Mouse (Mus musculus) urinary bladder, postnatal 0 days (tissue): ENCODE data around the gene Taf6. TPM values are rescaled to one million over a fixed set of nuclear protein-coding genes. Genes with fewer than 3 reads are reported as not detected.

ENCODE experiments used
- microRNA counts: library from miRNA; unstranded; fragments of <30 nt; microRNA quantifications from one replicate; lab custom pipeline; 2016
- microRNA-seq: library from miRNA; unstranded; fragments of <30 nt; microRNA quantifications from one replicate; pipeline ENCODE4, GENCODE M21; 2016
- polyA plus RNA-seq: library from polyadenylated mRNA; unstranded; fragments of >200 nt; fragmentation: Nextera tagmentation; extraction: Ambion mirVana; gene quantifications from 2 replicates; pipeline ENCODE4 v1.2.1, GENCODE M21; 2015

The Taf6 gene
- 33.7 and 34.9 TPM in 2 replicates for polyA plus RNA-seq

GRCm38 (mm10) chr5:138186950-138187638, at the start of gene Taf6, which contains the start of gene Cnpy4:
Gene Taf6 (minus strand): TSS chr5:138187451.
Gene Cnpy4 (plus strand): TSS chr5:138187485.

DNA sequence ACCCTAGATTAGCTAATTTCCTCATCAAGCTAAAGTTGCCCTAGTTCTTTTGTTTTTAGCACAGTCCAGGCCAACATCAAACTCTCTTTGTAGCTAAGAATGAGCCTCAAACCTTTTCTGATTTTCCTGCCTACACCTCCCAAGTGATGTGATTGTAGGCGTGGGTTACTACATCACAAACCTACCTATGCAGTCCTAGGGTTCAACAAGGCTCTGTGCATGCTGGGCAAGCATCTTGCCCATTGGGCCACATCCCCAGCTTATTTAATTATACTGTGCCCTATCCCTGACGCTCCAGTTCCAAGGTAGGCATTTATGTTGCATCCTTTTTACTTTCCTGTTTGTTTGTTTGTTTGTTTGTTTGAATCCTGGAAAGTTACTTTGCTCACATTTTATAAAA, 38.4 kb upstream of the Taf6 start, which contains the start of gene Nxpe5:
TSS of gene Nxpe5 (plus strand) at position 199 of the 400 bp plus-strand sequence.

GRCm38 (mm10) chr5:138193771-138194727, 6.8 kb upstream of the Taf6 start, which contains the start of gene Mblac1:
Gene Mblac1 (plus strand): TSS chr5:138194314.

GRCm38 (mm10) chr5:138171695-138172491, 15.4 kb downstream of the Taf6 start, which contains the start of the genes Ap4m1 and Mcm7:
Gene Ap4m1 (plus strand): TSS chr5:138172002.
Gene Mcm7 (minus strand): TSS chr5:138172422.

GRCm38 (mm10) chr5:138160842-138161665, 26.2 kb downstream of the Taf6 start, which contains the start of gene Cops6:
Gene Cops6 (plus strand): TSS chr5:138161071.

DNA sequence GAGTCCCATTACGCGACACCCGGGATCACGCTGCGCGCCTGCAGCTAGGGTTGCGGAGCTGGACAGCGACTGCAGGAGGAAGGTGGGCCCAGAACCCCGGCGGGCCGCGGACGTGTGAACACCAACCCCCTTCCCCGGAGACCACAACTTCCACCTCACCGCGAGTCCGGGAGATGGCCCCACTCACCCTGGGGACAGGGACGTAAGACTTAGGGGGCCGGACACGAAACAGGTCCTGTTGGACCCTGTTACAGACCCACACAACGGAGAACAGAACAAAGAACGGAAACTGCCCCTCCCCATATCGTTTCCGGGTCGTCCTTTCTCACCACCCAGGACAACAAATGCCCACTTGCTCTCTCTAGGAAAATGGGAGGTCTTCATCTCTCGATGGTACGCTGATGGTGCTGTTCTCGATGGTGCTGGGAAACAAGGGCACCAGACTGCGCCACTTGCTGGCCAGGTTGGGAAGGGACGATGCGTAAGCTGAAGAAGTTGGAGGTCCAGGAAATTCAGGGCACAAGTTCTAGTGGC, 31.7 kb downstream of the Taf6 start, which contains the start of gene Zfp113:
TSS of gene Zfp113 (minus strand) at position 302 of the 534 bp plus-strand sequence.

MicroRNAs encoded within 50 kb of the gene (microRNA counts, 519-probe panel; counts per million panel counts)
- 4,090 counts per million, percentile 74 among the panel's probes with 10 or more counts for microRNA mmu-miR-106b (lab: Ali Mortazavi, UCI)
- microRNA mmu-miR-25 (lab: Ali Mortazavi, UCI) = 4,805 counts per million, percentile 89 among the panel's probes with 10 or more counts
- microRNA mmu-miR-93 (lab: Ali Mortazavi, UCI) = 3,760 counts per million, percentile 67 among the panel's probes with 10 or more counts

Small RNA genes within 50 kb of the gene (microRNA-seq; reads per million reads assigned to microRNA genes)
- gene Mir106b (2,978 reads per million, percentile 85 among the genes with 10 or more reads in this experiment), gene Mir25 (387 reads per million, percentile 62 among the genes with 10 or more reads in this experiment), gene Mir93 (2,807 reads per million, percentile 84 among the genes with 10 or more reads in this experiment)

Other genes with a start within 250 kb of the Taf6 start
- gene Gjc3, start 224.4 kb downstream of the Taf6 start, polyA plus RNA-seq = 0.33 and 0.45 TPM in 2 replicates
- 0.28 and 0.48 TPM in 2 replicates for gene Azgp1, start 205.9 kb downstream of the Taf6 start, polyA plus RNA-seq
- not detected in 2 replicates for gene Smok3a, start 166.2 kb downstream of the Taf6 start, polyA plus RNA-seq
- gene Smok3b, start 166.0 kb downstream of the Taf6 start, polyA plus RNA-seq = not detected in 2 replicates
- gene Smok3c, start 134.3 kb downstream of the Taf6 start, polyA plus RNA-seq = not detected in 2 replicates
- 5.8 and 7.2 TPM in 2 replicates for gene Zkscan1, start 102.4 kb downstream of the Taf6 start, polyA plus RNA-seq
- gene Zscan21, start 70.5 kb downstream of the Taf6 start, polyA plus RNA-seq = 23.5 and 26.3 TPM in 2 replicates
- gene Zfp113, start 31.7 kb downstream of the Taf6 start, polyA plus RNA-seq = 6.8 and 7.5 TPM in 2 replicates
- 224 and 240 TPM in 2 replicates for gene Cops6, start 26.4 kb downstream of the Taf6 start, polyA plus RNA-seq
- 9.8 and 10.3 TPM in 2 replicates for gene Ap4m1, start 15.4 kb downstream of the Taf6 start, polyA plus RNA-seq
- 38.7 and 44.9 TPM in 2 replicates for gene Mcm7, start 15.0 kb downstream of the Taf6 start, polyA plus RNA-seq
- gene Cnpy4, start within 50 bp of the Taf6 start, polyA plus RNA-seq = 21.2 and 22.7 TPM in 2 replicates
- 8.4 and 9.6 TPM in 2 replicates for gene Mblac1, start 6.9 kb upstream of the Taf6 start, polyA plus RNA-seq
- gene Nxpe5, start 38.4 kb upstream of the Taf6 start, polyA plus RNA-seq = 0.42 and 0.51 TPM in 2 replicates
- gene Lamtor4, start 68.0 kb upstream of the Taf6 start, polyA plus RNA-seq = 71.9 and 85.1 TPM in 2 replicates
- 2.6 and 2.7 TPM in 2 replicates for gene BC037034, start 76.6 kb upstream of the Taf6 start, polyA plus RNA-seq
- gene Gal3st4, start 85.4 kb upstream of the Taf6 start, polyA plus RNA-seq = 1.9 and 2.0 TPM in 2 replicates
- gene Gm43720, start 92.5 kb upstream of the Taf6 start, polyA plus RNA-seq = 0.12 and 0.25 TPM in 2 replicates
- 1.4 and 1.5 TPM in 2 replicates for gene Gpc2, start 92.6 kb upstream of the Taf6 start, polyA plus RNA-seq
- 0.61 and 1.1 TPM in 2 replicates for gene Stag3, start 92.8 kb upstream of the Taf6 start, polyA plus RNA-seq
- not detected in 2 replicates for gene Pvrig, start 154.5 kb upstream of the Taf6 start, polyA plus RNA-seq